In genomic region chrX:20748829-20749228, GRCm38 (mm10) we compare ENCODE assay signal across 21 mouse cellular contexts.
"Had no signal": no experiment of that assay in that cellular context is flagged by ENCODE, and none has a peak within 500 bp of the region (broad histone marks: within the 10 kb centered on the region; RNA-seq: fewer than 3 reads in every experiment).

No protein-coding gene starts in this region.

- H3K27ac ChIP-seq: lung, embryonic 15.5 days; macrophage; midbrain, embryonic 13.5 days; neural tube, embryonic 13.5 days; neural tube, embryonic 15.5 days had no signal

- H3K36me3 ChIP-seq: lung, embryonic 15.5 days; midbrain, embryonic 13.5 days; neural tube, embryonic 13.5 days; neural tube, embryonic 15.5 days had no signal

- ATAC-seq: lung, postnatal 0 days; midbrain, embryonic 13.5 days; midbrain, embryonic 16.5 days had no signal

- H3K4me3 ChIP-seq: lung, embryonic 15.5 days; megakaryocyte, embryonic 14.5 days; midbrain, embryonic 13.5 days; myocyte; neural tube, embryonic 13.5 days; neural tube, embryonic 15.5 days had no signal

- H3K9ac ChIP-seq: lung, embryonic 15.5 days; midbrain, embryonic 13.5 days; neural tube, embryonic 13.5 days; neural tube, embryonic 15.5 days had no signal

- H3K4me1 ChIP-seq: lung, embryonic 15.5 days; megakaryocyte, embryonic 14.5 days; midbrain, embryonic 13.5 days; neural tube, embryonic 13.5 days; neural tube, embryonic 15.5 days had no signal

- H3K9me3 ChIP-seq: lung, embryonic 15.5 days; megakaryocyte, embryonic 14.5 days; midbrain, embryonic 13.5 days; neural tube, embryonic 13.5 days; neural tube, embryonic 15.5 days had no signal

- DNase-seq: lung, adult 2 months; lung, postnatal 14 days; lung, postnatal 36 days; retina, postnatal 1 day; right cerebral cortex, adult 18-20 months; right cerebral cortex, postnatal 25 days; right cerebral cortex, postnatal 4 days; spleen, adult 18-20 months; thymus, adult 18-20 months; thymus, postnatal 14 days; thymus, postnatal 36 days had no signal

- H3K27me3 ChIP-seq: lung, embryonic 15.5 days; midbrain, embryonic 13.5 days; neural tube, embryonic 13.5 days; neural tube, embryonic 15.5 days had no signal

- H3K4me2 ChIP-seq: lung, embryonic 15.5 days; midbrain, embryonic 11.5 days; midbrain, embryonic 13.5 days; neural tube, embryonic 13.5 days; neural tube, embryonic 15.5 days had no signal
